Mouse (Mus musculus) megakaryocyte, adult 5-6 weeks (primary cell): ENCODE results near the gene Usp35. TPM values are rescaled to one million over a fixed set of nuclear protein-coding genes. Genes with fewer than 3 reads are reported as not detected.

Experiments
- ATAC-seq: 2 replicates; pipeline ENCODE4 v1.8.0; 2016; ENCODE audit warnings: mild to moderate bottlenecking, inconsistent platforms; ENCODE audit not compliant: poor library complexity, severe bottlenecking
- total RNA-seq, 2 experiments: library from RNA; stranded (forward) in 1 of 2; stranded (reverse) in 1 of 2; fragments of 153-499, 151-499 nt in 1 of 2; fragments of 221-1000, 200-1000 nt in 1 of 2; gene quantifications; 2 replicates each; pipeline versions ENCODE4 v1.2.3 to v1.2.4; 2015 to 2017

Gene Usp35
- total RNA-seq, 2 experiments from 2014 or later = 0.66 to 1.1 TPM

GRCm38 (mm10) chr7:97317706-97318105 is 14.1 kb downstream of the Usp35 start:
- no peak for ATAC-seq

GRCm38 (mm10) chr7:97315656-97316055 is 16.2 kb downstream of the Usp35 start:
- no peak for ATAC-seq

DNA sequence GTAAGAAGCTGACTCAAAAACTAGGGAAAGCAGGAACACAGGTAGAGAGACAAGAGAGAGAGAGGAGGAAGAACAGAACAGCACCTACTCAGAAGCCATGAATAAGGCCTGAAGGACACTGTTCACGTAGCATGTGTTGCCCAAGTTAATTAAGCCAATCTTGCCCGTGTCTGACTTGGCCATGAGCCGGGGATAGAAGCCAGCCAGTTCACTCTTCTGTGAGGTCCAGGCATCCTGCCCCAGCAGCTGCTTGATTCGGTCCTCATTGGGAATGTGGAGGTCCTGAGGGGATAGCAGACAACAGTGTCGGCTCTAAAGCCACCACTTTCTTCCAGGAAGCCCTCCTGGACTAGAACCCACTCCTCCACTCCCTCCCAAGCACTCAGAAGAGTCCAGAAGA is 17.2 kb downstream of the Usp35 start:
- ATAC-seq = no peak

GRCm38 (mm10) chr7:97313364-97313995 is 18.3 kb downstream of the Usp35 start:
- ATAC-seq = no peak

DNA sequence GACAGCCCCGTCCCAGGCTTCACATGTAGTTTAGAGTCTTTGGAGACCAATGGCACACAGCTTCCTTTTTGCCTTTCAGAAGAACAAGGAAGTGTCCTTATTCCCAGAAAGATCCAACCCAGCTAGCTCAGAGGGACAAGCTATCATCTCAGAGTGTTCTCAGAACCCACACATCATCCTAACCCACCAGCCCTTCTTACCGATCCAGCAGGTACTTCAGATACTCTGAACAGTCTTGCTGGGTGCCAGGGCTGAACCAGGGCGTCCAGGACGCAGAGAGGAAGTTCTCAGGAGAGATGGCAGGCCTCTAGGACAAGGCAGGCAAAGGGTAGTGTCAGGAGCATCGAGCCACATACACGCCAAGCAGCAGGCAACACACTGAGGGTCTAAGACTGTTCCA is 19.0 kb downstream of the Usp35 start:
- ATAC-seq = no peak

DNA sequence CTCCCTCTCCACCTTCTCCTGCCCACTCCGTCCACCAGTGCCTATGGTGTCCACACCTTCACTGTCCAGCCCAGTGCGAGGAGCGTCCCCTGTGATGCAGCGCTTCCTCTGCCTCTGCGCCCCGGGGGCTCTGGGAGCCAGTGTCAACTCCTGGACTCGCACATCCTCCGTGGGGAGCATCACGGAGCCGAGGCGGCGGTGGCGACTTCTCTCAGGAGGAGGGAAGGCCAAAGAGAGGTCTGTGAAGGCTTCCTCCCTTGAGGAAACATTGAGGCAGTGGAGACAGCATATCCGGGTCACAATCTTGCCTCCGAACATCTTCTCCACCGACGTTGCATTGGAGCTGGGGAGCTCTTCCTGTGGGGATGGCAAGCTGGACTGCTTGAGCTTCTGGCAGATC is 19.6 kb downstream of the Usp35 start:
- no peak for ATAC-seq

DNA sequence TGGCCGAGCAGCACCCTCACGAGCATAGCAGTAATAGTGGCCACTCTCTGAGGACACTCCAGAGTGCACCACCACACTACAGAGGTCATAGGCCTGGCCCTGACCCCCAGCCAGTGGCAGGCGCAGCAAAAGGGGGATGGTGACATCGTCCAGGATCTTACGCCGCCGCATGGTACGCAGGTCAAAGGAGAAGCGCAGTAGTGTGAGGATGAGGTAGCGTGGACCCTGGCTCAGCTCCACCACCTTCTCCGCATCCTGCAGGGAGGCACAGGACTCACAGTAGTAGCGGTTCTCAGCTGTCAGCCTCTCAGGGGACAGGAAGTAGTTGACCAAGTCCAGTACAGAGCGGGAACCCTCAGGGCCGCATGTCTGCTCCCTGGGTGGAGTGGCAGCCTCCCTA is 20.2 kb downstream of the Usp35 start:
- no peak for ATAC-seq

DNA sequence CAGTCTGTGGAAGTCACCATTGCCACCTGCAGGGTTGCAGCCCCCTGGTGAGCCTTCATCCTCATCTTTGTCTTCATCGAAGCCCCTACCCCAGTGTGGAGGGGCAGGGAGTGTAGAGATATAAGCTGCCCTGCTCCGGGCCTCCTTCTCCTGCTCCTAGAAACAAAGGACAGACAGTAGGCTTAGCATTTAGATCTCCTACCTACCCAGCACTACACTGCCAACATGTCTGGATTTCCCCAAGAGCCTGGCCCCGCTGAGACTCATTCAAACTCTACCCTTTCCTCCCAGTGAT is 21.5 kb downstream of the Usp35 start:
- no peak for ATAC-seq

- ATAC-seq = no peak
Observed at GRCm38 (mm10) chr7:97309461-97310340, 22.1 kb downstream of the Usp35 start.

- no peak for ATAC-seq
Observed at GRCm38 (mm10) chr7:97307546-97307945, 24.3 kb downstream of the Usp35 start.

- ATAC-seq = no peak
Observed at GRCm38 (mm10) chr7:97306813-97307212, 25.0 kb downstream of the Usp35 start.

- ATAC-seq = no peak
Observed at GRCm38 (mm10) chr7:97305206-97305605, 26.6 kb downstream of the Usp35 start.

GRCm38 (mm10) chr7:97304471-97304870 is 27.3 kb downstream of the Usp35 start:
- ATAC-seq = no peak

DNA sequence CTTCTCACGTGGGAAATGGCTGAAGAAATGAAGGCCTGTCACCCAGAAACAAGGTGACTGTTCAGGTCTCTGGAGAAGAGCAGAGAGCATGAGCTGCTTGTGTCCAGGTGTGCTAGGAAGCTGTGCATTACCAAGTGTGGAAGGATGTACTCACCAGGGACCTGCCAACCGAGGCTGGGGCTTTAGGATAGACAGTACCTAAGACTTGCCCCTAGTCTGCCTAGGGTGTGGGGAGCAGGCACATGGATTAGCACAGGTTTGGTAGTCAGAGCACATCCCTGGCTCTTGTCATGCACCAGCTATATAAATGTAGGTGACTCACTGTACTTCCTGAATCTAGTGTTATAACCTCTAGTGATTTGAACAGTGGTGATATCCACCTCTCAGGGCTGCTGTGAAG is 28.2 kb downstream of the Usp35 start:
- ATAC-seq = no peak

GRCm38 (mm10) chr7:97302876-97303275 is 28.9 kb downstream of the Usp35 start:
- no peak for ATAC-seq

DNA sequence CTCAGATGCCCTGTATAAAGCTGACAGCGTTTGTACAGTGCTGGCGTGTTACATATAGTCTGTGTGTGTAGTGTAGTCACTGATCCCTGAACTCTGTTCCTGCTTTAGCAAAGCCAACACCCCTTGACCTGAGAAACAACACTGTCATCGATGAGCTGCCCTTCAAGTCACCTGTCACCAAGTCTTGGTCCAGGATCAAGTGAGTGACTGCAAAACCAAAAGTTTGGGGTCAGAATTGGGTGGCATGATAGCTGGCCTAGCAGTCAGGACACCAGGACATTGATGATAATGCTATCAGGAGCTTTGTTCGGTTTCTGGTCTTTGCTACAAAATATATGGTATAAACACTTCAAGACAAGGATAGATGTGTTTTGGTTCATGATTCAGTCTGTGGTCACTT is 29.6 kb downstream of the Usp35 start:
- ATAC-seq = no peak

DNA sequence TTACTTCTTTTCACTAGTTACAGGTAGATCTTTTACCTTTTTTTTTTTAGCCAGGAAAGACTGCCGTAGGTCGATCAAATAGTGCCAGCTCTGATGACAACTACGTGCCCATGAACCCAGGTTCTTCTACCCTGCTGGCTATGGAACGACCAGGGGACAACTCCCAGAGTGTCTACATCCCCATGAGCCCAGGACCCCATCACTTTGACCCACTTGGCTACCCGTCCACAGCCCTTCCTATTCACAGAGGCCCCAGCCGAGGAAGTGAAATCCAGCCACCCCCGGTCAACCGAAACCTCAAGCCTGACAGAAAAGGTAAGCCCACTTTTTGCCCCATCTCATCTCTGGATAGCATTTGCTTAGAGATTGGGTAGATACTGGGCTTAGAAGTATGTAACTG is 30.5 kb downstream of the Usp35 start:
- no peak for ATAC-seq

GRCm38 (mm10) chr7:97300914-97301313 is 30.9 kb downstream of the Usp35 start:
- ATAC-seq = peak; percentile 41; the same call in 1 of the 2 replicates

GRCm38 (mm10) chr7:97298943-97299342 is 32.9 kb downstream of the Usp35 start:
- ATAC-seq = no peak

GRCm38 (mm10) chr7:97298279-97298678 is 33.5 kb downstream of the Usp35 start:
- ATAC-seq = no peak

- peak; percentile 81 for ATAC-seq
Observed at GRCm38 (mm10) chr7:97297466-97297865, 34.4 kb downstream of the Usp35 start.

DNA sequence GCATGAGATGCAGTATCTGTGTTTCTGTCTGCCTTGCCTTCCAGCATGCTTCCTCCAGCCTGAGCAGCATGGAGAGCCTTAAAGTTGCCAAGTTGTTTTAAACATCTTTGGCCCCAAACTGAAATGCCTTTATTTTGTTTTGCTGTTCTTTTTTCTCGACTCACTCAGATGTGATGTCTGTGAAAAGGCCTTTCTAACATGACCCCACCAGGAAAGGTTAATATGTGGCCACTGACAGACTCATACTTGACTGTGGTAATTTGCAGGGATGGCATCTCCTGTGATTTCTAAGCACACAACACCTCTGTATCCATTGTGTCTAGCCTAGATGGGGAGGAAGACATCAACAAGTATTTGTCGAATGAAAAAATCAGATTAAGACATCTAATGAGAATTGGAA is 34.8 kb downstream of the Usp35 start:
- no peak for ATAC-seq

DNA sequence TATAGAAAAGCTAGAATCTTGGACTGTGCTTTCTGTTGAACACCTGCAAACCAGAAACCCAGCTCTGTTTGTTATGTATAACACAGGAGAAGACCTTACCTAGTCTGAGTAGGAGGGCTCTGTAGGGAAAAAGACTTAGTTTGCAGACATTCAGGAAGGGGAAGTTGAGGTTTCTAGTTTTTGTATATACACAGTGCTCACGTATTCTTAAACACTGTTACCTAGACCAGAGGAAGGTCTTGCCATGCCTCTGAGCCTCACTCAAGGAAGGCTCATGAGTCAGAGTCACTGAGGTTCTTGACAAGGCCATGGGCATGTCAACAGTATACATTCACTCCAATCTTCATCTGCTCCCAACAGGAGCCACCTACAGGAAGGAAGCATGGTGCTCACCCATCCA is 60.8 kb downstream of the Usp35 start:
- ATAC-seq = peak; percentile 80
